Mouse (Mus musculus) layer of hippocampus, postnatal 10 days (tissue): ENCODE data around the gene Apopt1. TPM values are rescaled to one million over a fixed set of nuclear protein-coding genes. Genes with fewer than 3 reads are reported as not detected.

ENCODE experiments used
- DNase-seq, 2 experiments: peaks; one replicate each; pipeline ENCODE4 v3.0.0; 2021; ENCODE audit warnings: low spot score in 2 of 2
- total RNA-seq, 2 experiments: library from RNA; stranded (reverse); gene quantifications; 2 replicates each; pipeline ENCODE4 v1.2.3; 2021

Gene Apopt1
- total RNA-seq, 2 experiments from 2014 or later = 39.2 to 42.0 TPM

DNA sequence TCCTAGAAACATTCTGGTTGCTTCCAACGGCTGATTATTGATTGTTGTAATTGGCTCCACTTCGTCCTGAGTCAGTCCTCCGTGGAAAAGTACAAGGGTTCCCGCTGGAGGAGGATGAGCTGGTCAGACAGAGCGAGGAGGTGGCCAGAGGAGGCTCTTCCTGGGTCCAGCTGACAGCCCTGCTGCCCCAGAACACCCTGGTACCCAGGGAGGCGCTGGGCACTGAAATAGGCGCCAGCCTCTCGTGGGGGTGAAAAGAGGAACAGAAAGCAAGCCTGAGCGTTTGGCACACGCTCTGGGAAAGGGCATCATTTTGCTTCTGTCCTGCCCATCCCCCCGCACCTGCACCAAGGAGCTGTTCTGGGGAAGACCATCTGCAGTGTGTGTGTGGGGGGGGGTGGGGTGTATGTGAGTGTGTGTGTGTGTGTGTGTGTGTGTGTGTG, 30.9 kb downstream of the Apopt1 start:
- peak in 1 of 2 experiments; percentile 47 for DNase-seq

DNA sequence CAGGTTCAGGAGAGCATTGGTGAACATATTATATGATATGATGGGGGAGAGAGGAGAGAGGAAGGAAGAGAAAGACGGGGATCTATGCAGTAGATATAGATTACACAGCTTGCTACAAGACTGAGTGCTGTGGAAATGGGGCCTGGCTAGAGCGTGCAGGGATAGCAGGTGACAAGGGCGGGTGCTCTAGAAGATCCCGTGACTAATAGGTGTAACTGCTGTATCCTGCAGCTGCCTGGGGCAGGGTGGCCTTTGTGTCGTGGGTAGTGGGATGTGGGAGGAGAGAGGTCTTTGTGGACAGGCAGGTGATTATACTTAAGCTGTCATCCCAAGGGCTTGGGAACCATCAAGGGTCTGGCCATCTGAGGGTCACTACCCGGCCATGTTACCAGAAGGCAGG, 32.2 kb downstream of the Apopt1 start:
- no peak for DNase-seq

DNA sequence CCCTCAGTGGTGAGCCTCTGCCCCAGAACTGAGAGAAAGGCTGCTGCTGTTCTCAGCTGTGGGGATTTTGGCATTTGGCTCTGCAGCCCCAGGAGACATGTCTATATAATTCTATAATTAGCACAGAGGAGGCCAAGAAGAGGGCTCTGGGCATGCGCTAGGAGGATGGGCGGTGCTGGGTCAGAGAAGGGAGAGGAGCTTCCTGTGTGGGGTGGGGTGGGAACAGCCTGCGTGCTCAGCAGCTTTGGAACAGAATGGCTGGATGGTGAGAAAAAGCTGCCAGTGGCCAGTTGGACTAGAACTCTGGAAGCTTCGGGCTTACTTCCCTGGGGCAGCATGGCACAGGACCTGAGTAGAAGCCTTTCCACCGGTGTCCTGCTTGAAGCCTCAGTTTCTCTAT, 33.0 kb downstream of the Apopt1 start:
- DNase-seq = no peak

DNA sequence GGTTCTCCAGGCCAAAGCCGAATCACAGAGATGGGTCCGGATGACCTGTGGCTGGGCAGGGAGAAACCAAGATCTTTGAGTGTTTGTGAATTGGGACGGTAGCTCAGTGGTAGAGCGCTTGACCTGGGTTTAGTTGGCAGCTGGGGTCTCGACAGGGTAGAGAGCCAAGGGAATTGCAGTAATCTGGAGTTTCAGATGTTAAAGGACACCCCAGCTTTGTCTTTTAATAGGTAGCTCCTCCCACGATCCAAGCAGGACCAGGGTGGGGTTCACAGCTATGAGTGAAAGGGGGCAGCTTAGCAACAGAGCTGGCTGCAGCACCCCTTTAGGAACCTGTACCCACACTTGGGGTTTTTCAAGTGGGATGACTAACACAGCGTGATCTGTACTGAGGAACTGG, 34.4 kb downstream of the Apopt1 start:
- no peak for DNase-seq

DNA sequence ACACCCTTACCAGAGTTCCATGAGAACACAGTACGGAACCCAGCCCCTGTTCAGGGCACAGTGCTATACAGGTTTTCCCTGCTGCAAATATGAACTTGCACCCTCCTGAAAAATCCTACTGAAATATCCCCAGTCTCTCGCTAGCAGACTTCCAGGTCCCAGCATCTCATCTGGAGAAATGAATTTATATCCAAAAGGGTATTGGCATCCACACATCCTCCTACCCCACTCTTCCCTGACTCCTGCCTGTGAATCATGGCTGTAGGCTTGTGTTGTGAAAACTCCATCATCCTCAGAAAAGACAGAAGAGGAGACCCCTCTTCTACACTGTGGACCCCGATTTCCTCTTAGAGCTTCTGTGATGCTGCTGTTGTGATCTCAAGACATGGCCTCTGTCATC, 37.7 kb downstream of the Apopt1 start:
- no peak for DNase-seq

DNA sequence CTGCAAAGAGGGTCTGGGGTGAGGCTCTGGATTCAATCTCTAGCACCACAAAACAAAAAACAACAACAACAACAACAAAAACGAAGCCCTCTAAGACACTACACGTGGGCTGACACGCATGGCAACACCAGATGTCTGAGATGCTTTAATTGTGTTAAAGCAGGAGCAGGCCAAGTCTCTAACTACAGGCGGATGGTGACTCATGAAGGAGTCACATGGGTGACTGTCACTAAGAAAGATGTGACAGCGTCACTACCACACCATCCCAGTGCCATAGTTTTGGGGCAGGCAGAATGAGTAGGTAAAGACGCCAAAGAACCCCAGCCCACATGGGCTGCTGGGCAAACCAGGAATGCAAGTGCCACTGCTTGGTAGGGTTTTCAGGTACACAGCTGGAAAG, 39.4 kb downstream of the Apopt1 start:
- no peak for DNase-seq

DNA sequence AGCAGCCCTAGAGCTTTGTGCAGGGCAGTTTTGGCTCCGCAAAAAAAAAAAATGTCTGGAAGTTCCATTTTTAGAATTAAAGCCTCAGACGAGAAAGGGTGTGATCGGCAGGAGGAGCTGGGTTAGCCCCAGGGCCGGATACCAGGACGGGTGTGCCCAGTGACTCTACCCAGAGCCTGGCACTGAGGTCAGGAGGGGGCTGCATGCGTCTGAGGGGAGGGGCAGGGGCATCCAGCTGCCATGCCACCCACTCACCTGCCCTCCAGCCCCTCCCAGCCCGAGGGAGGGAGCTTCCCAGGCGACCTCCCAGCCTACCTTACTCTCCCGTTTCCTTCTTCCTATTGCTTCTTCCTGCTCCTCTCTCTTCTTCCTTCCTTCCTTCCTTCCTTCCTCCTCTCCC, 40.3 kb downstream of the Apopt1 start:
- DNase-seq = no peak

DNA sequence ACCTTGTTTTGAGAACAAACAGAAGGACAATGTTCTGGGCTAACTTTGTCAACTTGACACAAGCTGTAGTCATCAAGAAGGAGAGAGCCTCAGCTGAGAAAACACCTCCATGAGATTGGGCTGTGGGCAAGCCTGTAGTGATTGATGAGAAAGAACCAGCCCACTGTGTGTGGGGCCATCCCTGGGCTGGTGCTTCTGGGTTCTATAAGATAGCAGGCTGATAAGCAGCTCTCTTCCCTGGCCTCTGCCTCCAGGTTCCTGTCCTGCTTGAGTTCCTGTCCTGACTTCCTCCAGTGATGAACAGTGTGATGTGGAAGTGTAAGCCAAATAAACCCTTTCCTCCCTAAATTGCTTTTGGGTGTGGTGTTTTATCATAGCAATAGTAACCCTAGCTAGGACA, 41.6 kb downstream of the Apopt1 start:
- DNase-seq = no peak

DNA sequence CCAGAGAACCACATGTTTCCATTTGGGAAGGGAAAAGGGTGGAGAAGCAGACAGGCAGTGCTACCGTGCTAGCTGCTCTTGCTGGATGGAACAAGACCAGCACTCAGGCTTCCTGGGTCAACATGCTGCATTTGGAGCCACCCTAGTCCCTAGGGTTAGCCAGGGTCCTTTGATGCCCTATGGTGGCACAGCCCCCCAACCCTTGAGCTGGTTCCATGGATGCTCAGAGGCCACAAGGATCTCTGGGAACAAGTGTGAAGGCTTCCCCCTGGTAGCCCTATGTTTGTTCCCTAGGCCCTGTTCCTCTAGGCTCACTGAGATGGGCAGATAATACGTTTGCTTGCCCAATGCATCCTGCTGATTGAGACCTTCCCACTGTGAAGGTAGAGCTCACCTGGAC, 42.2 kb downstream of the Apopt1 start:
- no peak for DNase-seq

DNA sequence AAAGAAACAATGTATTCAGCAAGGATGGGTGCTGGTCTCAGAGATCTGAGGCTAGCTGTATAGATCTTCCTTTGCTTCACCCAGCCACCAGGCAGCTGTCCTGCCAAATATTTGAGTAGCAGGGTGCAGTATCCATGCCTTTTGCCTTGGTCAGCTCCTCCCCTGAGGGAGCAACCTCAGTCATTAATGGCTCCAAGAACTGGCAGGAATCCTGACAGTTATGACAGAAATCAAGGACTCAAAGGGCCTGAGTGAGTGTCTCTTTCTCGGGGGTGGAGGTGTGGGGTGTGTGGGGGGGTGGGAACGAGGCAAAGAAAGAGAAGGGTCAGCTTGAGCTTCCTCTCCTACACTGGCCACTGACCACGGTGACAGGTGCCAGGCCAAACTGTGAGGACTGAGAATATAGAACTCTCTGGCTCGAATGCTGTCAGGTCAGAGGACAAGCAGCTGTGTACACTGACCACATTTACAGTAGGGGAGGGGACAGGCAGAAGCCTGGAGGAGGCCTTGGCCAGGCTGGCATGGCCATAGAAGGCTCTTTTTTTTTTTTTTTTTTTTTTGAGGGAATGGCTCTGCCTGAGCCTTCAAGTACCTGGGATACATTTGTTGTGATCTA, 43.1 kb downstream of the Apopt1 start:
- no peak for DNase-seq

DNA sequence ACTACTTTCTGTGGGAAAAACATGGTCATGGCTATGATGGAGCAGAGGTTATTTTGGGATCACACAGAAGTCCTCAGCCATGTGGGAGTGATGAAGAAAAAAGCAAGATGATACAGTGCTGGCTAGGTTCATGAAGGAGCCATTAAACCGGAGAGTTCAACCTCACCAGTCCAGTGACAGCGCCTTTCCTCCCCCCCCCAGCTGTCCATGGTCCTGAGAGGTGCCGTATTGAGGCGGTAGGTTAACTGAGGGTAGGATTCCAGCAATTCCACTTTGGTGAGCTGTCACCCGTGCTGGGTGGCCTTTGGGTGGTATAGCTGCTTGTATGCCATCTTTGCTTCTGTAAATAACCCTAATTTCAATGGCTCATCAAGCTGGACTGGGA, 43.6 kb downstream of the Apopt1 start:
- no peak for DNase-seq

DNA sequence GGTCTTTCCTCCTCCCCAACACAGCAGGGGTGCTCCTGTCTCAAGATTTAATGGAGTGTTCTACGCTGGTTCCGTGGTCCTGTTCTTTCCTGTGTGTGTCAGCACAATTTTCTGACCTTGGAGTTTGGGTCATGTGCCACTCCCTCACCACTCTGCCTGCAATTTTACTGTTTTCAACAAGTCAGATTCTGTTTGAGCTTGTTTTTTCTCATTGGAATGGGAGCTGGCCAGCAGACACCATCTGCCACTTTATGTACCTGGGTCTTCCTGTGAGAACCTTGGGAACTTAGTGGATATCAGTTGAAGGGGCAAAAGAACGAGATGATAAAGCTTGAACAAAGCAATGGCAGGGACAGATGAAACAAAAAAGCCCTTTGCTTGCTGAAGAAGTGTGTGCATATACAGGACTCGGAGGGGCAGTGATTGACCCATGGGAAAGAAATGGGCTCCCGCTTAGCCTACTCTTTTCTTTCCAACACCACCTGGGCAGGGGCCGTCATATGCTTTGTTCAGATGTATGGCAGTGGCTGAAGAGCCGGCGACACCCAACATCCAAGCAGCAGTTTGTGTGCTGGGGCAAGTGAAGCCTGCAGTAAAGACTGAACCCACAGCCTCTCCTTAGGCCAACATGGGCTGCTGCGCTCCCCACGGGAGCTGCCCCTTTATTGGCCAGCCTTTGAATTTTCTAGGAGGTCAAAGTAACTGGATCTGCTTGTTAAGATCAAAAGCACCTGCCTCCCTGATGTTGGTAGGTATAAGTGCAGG, 44.7 kb downstream of the Apopt1 start:
- DNase-seq = no peak

DNA sequence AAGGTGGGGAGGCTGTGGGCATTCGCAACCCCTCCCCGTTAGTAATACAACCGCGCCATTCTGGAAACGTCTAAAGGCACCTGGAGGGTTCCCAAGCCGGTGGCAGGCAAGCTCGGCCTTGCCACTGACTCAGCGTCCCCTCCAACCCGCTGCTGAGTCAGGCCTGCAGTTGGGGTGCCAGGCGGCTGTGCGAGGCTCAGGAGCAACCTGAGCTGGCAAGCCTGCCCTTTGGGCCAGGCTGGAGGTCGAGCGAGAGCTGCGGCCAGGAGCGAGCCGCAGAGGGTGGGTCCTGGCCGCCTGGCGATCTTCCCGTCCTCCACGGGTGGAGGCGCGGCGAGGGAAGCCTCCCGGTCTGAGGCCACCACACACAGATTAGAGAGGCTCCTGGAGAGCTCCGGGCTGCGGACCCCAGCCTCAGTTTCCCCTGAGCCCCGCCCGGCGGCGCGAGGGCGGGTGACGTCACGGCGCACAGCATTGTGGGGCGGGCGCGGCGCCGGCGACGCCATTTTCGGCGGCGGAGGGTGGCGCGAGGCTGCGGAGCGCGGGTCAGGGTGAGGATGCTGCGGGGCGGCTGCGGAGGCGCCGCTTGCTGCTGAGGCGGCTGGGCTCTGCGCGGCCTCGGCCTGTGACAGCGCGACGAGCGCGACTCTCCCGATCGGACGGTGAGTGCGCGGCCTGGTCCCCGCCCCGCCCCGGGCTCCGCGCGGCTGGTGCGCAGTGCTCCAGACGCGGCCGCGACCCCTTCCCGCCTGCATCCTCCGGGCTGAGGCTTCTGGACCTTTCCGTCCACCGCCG, 45.5 kb downstream of the Apopt1 start, which contains the start of gene Klc1:
TSS of gene Klc1 (plus strand) at position 469 of the 795 bp plus-strand sequence.
- DNase-seq = peak; percentile 83 to 91

DNA sequence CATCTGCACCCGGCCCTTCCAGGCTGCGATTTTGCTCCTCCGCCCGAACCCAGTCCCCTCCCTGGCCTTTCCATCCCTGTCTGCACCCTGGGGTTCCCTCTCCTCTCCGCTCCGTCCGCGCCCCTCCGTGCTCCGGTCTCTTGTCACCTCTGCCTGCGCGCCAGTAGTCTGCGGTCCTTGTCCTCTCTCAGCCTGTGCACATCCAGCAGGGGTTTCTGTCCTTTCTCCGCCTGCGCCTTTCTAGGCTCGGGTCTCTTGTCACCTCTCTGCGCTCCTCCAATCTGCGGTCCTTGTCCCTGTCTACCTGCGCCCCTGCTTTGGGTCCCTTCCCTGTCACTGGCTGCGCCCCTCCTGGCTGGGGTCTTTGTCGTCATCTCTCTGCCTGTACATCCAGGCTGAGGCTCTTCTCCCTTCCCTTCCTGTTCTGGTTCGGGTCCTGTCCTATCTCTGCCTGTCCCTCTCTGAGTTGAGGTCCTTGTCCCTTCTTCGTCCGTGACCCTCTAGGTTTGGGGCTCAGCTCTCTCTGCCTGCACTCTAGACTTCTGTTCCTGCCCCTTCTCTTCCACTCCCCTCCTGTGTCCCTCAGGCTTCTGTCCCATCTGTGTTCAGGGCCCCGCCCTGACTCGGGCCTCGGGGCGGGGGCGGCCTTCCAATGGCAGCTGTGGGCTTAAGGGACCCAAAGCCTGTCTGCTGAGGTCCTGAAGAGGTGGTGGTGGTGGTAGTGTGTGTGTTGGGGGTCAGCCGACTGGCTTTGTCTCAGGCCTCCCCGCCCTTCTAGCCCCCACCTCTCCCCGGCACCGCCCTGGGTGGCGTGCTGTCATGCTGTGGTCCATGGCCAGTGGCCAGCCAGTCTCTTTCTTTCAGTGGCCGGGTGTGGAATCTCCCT, 46.4 kb downstream of the Apopt1 start:
- peak; percentile 32 to 52 for DNase-seq

DNA sequence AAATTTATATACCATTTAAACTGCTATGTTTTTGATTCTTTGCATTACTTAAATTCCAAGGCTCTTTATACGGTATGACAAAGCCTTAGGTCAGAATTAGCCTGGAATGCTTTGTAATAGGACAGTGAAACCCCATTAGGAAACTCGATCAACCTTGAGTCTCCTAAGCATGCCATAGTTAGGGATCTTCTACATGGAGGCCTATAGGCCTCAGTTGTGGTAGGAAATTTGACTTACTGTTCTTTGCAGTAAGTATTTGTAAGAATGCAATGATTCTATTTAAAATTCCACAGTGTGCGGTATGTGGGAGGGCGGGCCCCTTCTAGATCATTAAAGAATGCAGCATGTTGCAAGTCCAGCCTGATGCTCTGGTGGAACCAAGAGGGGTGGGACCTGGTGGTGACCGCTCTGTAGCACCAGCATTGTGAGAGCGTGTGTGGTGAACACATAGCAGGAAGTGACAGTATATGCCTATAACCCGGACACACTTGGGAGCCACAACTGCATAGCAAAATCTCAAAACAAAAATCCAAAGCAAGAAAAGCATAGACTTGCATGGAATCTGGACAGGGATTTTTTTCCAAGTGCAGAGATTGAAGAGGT, 47.3 kb downstream of the Apopt1 start:
- no peak for DNase-seq

DNA sequence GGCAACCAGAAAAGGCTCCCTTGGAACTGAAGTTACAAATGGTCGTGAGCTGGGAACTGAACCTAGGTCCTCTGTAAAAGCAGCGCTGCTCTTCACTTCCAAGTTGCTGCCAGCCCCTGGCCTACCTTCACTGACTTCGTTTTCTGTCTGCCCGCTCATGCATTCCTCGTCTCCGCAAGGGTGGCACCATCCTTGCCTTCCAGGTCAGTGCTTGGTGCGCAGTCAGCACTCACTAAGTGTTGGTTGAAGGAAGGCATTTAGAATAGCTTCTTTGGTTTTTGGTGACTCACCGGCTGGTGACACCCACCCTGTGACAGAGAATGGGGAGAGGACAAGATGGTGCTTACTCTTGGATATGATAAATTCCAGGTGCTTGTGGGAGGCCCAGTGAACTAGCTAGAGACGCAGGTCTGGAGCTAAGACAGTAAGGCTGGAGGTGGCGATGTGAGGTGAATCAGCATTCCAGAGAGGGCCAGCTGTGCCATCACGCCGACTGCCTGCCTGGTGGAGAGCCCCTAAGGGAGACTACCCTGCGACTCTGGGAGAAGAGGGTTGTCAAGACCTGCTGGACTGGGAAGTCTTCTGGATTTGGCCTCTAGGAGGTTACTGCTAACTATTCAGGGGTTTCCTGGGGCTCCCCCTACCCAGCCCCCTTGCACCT, 49.7 kb downstream of the Apopt1 start:
- DNase-seq = no peak

DNA sequence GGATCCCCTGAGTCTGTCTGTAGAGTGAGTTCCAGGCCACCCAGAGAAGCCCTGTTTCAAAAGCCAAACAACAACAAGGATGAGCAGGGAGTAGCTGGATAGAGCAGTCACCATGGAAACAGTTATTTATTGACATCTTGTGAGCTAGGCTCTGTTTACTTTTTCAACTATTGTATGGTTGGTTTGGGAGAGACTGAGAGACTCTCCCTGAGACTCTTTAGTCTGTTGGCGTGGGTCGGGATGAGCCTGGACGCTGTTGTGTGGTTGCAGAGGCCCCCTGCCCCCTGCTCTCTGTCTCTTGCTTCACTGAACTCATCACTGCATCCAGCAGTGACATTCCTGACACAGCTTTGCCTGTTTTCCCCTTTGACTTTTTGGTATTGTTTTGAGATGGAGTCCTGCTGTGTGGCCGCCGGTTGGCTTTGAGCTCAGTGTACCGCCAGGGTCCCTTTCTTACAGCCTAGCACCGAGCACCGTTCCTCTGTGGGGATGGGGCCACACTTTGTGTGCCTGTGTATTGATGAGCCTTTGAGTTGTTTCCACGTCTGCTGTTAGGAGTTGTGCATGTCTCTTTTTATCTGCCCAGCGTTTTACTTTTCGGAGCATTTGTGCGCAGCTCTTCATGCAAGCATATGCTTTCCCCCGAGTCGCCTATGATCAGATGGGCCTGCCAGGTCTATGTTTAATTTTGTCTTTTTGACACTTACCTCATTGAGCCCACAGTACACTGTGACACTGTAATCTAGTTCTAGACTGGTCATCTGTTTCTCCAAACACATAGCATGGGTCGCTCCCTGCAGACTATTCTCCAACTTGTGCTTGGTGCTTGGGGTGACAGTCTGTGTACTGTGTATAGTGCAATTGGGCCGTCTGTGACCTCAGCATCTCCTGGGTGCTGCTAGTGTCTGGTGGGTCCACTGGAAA, 53.5 kb downstream of the Apopt1 start:
- no peak for DNase-seq

DNA sequence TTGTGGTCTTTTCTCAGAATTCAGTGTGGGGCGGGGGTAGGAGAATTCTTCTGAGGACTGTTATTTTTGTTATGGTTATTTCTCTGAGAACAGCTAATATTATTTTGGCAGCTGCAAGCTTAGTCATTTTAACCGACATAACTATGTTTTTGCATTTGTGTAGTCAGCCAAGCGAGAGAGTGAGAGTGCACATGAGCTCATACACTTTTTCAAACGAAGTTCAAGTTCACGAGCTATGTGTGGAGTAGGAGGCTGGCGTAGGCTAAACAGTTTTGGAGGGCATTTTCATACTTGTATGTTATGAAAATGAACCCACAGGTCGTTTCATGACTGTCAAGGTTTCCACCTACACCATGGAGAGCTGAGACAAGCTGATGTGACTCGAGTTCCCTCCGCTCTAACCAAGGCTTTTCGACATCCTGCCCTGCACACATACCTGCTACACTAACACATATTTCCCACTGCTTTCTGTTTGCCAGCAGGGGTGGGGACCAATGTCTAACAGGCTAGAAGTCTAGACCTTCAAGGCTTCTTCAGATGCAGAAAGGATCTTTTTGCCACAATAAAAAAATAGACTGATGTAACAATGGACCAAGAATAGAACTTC, 55.4 kb downstream of the Apopt1 start:
- DNase-seq = no peak

DNA sequence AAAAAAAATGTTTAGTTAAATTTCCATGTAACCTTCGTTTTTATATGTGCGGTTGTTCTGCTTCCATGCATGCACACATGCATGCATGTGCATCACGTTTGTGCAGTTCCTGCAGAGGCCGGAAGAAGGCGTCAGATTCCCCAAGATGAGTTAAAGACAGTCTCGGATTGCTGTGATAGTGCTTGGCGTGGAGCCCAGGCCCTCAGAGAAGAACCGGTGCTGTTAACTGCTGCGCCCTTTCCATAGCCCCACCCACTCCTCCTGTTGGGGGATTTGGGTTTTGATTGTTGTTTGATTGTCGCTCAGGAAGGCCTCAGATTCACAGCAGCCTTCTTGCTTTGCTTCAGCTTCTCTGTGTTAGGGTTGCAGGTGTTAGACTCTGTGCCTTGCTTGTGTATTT, 56.2 kb downstream of the Apopt1 start:
- peak; percentile 56 to 63 for DNase-seq
